Mouse (Mus musculus) heart, adult 10 weeks (tissue): ENCODE results near the gene Fcgr3. TPM values are rescaled to one million over a fixed set of nuclear protein-coding genes. Genes with fewer than 3 reads are reported as not detected.

Source experiments
- polyA plus RNA-seq: library from polyadenylated mRNA; stranded (reverse); fragments of 350-450 nt; fragmentation: Illumina TruSeq; extraction: RNeasy Lipid Tissue Mini Kit (QIAGEN cat#74804); gene quantifications from one replicate; pipeline ENCODE4 v1.2.3, GENCODE M21; 2014; ENCODE audit warnings: low read depth, low replicate concordance

Fcgr3 gene
- 18.7 TPM for polyA plus RNA-seq

DNA sequence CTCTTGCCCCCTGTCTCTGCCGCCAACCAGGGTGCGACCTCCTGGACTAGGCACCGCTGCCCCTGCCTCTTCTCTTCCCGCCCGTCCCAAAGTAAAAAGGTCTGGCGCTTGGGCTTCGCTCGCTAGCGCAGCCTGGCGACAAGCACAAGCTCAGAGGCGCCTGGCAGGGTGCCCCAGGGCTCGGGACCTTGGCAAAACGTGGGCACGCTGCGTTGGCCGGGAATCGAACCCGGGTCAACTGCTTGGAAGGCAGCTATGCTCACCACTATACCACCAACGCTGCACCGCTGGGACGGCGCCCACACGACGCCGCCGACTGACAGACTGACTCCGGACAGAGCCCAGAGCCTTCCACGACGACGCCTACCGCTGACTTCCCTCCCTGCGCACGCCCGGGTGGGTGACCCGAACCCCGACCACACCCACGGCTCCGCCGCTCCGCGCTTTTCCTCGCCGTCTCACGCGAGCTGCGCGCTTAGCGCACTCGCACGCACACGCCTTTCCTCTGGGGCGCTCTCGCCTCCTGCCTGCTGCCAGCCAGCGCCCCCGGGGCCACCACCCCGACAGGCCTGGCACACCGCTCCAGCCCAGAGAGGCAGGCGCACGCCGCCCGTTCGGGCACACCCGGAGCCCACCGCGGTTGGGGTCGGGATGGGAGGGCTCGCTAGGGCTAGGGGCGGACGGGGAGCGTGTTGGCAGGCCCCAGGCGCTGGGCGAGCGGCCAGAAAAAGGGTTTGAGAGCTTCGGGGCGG lies at the start of gene Fcgr3:
Gene Fcgr3 (minus strand): TSS at position 445 of the 752 bp plus-strand sequence.

DNA sequence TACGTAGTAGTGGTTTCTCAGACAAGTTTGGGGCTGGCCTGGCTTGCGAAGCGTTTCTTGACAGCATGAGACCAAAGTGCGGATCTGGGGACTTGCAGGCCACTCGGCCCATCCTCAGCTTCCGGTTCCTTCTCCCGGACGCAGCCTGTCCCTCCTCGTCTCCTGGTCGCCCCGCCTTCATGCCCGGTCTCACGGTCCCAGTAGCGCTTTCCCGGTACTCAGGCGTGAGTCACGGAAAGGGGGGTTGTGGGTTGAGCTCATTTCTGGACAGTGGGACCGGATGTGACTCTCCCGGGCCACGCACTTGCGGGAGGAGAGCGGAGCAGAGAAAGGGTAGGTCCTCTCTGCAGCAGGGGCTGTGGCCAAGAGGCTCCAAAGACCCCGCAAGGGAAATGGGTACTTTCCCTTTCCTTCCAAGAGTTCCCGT lies 49.2 kb upstream of the Fcgr3 start, which contains the start of gene Cfap126:
Gene Cfap126 (plus strand): TSS at position 46 of the 427 bp plus-strand sequence.

DNA sequence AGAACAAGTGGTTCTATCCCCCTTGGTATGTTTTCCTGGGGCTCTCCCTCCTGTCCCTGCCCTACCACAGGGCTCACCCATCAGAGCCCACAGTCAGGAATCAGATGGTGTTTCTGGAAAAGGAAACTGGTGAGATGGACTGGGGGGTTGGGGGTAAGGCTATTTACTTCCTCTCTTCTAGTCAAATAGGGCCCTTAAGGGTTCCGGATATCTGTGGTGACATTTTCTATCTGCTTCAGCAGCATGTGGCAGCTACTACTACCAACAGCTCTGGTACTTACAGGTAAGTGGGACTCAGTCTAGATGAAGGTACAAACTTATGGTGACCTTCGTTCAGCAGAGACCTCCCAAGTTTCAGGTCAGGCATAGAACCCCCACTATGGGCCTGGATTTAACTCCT lies 46.0 kb downstream of the Fcgr3 start, which contains the start of gene Fcgr4:
Gene Fcgr4 (plus strand): TSS at position 184 of the 400 bp plus-strand sequence.

Other genes with a start within 250 kb of the Fcgr3 start
- 48.1 TPM for gene Atf6, start 197.2 kb downstream of the Fcgr3 start, polyA plus RNA-seq
- gene Gm26620, start 179.9 kb downstream of the Fcgr3 start, polyA plus RNA-seq, result 1.0 TPM
- 12.5 TPM for gene Dusp12, start 179.4 kb downstream of the Fcgr3 start, polyA plus RNA-seq
- gene Fcrlb, start 152.0 kb downstream of the Fcgr3 start, polyA plus RNA-seq, result not detected
- gene Fcrla, start 137.4 kb downstream of the Fcgr3 start, polyA plus RNA-seq, result not detected
- gene Fcgr2b, start 88.4 kb downstream of the Fcgr3 start, polyA plus RNA-seq, result 13.1 TPM
- 0.86 TPM for gene Fcgr4, start 46.0 kb downstream of the Fcgr3 start, polyA plus RNA-seq
- 1.6 TPM for gene Cfap126, start 49.0 kb upstream of the Fcgr3 start, polyA plus RNA-seq
- gene Sdhc, start 85.7 kb upstream of the Fcgr3 start, polyA plus RNA-seq, result 513 TPM
- 1.1 TPM for gene Mpz, start 85.8 kb upstream of the Fcgr3 start, polyA plus RNA-seq
- gene Pcp4l1, start 131.3 kb upstream of the Fcgr3 start, polyA plus RNA-seq, result 383 TPM
- gene Nr1i3, start 149.0 kb upstream of the Fcgr3 start, polyA plus RNA-seq, result 0.16 TPM
- 90.3 TPM for gene Tomm40l, start 157.6 kb upstream of the Fcgr3 start, polyA plus RNA-seq
- gene Apoa2, start 160.1 kb upstream of the Fcgr3 start, polyA plus RNA-seq, result 18.8 TPM
- gene Fcer1g, start 169.4 kb upstream of the Fcgr3 start, polyA plus RNA-seq, result 22.5 TPM
- 0.86 TPM for gene Adamts4, start 185.5 kb upstream of the Fcgr3 start, polyA plus RNA-seq
- gene Ndufs2, start 186.5 kb upstream of the Fcgr3 start, polyA plus RNA-seq, result 1,308 TPM
- gene B4galt3, start 205.4 kb upstream of the Fcgr3 start, polyA plus RNA-seq, result 19.0 TPM
- gene Ppox, start 216.3 kb upstream of the Fcgr3 start, polyA plus RNA-seq, result 28.1 TPM
- gene Usp21, start 223.1 kb upstream of the Fcgr3 start, polyA plus RNA-seq, result 27.0 TPM
- gene Ufc1, start 230.1 kb upstream of the Fcgr3 start, polyA plus RNA-seq, result 94.8 TPM